Mouse (Mus musculus) macrophage (primary cell): ENCODE measurements around the gene Slc4a4. TPM values are rescaled to one million over a fixed set of nuclear protein-coding genes. Genes with fewer than 3 reads are reported as not detected.

ENCODE experiments used
- H3K27ac ChIP-seq: fragments of 350-480 bp; formaldehyde crosslinking; 2 replicates; pipeline ENCODE4 v1.9.0; 2021
- H3K36me3 ChIP-seq: fragments of 350-480 bp; formaldehyde crosslinking; 2 replicates; pipeline ENCODE4 v1.9.0; 2021; ENCODE audit errors: inconsistent target
- H3K4me3 ChIP-seq: fragments of 350-480 bp; formaldehyde crosslinking; 2 replicates; pipeline ENCODE4 v1.9.0; 2021; ENCODE audit errors: inconsistent target
- H3K79me2 ChIP-seq: fragments of 350-480 bp; formaldehyde crosslinking; 2 replicates; pipeline ENCODE4 v1.9.0; 2021; ENCODE audit errors: inconsistent target
- WGBS: methylation state at CpG from one replicate; pipeline ENCODE4 v1.1.7; 2026; ENCODE audit warnings: inconsistent platforms; ENCODE audit not compliant: missing documents; 5-methylcytosine and 5-hydroxymethylcytosine counted together
- polyA plus RNA-seq: library from polyadenylated mRNA; stranded (reverse); fragments of 250-400 nt; gene quantifications from 3 replicates; pipeline ENCODE4 v1.2.4, GENCODE M21; 2018; ENCODE audit warnings: inconsistent platforms

The Slc4a4 gene
- polyA plus RNA-seq, 1 experiment from 2014 or later = not detected

DNA sequence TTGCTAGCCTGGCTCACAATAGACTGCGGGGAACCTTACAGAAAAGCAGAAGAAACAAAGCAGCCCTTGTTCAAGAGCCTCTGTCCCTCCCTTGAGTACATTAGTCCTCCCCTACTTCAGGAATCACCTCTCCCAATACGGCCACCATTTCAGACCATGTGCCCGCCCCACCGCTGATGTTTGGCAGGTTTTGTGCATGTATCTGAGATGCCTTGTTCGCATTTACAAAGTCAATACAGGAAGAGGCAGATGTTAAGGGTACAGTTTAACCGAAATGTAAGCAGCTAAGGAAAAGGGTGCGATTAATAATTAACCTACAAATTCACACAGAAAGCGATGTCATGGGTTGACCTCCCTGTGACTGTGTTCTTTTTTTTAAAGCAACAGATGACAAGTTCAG lies 331.6 kb downstream of the Slc4a4 start:
- WGBS = 90% methylated on average over 8 of the region's 8 CpGs
- H3K27ac ChIP-seq = no peak overlapping the region
- H3K4me3 ChIP-seq = no peak overlapping the region
- H3K36me3 ChIP-seq = no peaks in the 10 kb centered on the region
- no peaks in the 10 kb centered on the region for H3K79me2 ChIP-seq

DNA sequence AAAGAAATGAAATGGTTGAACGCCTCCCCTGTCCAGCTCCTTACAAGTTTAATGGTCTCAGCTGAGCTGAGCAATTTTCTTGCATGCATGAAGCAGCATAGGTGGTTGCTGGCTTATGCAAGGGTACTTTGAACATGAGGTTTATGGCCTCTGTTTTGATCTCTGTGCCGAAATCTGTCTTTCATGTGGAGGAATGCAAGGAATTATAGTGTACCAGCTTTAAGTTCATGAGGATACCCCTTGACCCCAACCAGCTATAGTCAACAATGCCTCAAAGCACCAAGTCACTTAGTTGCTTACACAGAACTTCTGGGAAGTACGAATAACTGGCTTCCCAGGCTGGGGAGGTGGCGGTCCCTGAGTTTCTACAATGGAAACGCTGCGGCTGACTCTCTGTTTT lies 332.1 kb downstream of the Slc4a4 start:
- Histone ChIP-seq H3K4me3 (no peak overlapping the region), H3K36me3 (no peaks in the 10 kb centered on the region), H3K79me2 (no peaks in the 10 kb centered on the region), H3K27ac (no peak overlapping the region)
- WGBS = 88% methylated on average over 6 of the region's 6 CpGs

- 27% methylated on average over 1 of the region's 1 CpGs for WGBS
- H3K4me3 ChIP-seq = no peak overlapping the region
- no peaks in the 10 kb centered on the region for H3K79me2 ChIP-seq
- no peaks in the 10 kb centered on the region for H3K36me3 ChIP-seq
- H3K27ac ChIP-seq = no peak overlapping the region
These were observed 335.0 kb downstream of the Slc4a4 start for GRCm38 (mm10) chr5:89221658-89222057.

- H3K4me3 ChIP-seq = no peak overlapping the region
- WGBS = 49% methylated on average over 9 of the region's 10 CpGs
- no peaks in the 10 kb centered on the region for H3K79me2 ChIP-seq
- H3K27ac ChIP-seq = no peak overlapping the region
- no peaks in the 10 kb centered on the region for H3K36me3 ChIP-seq
These were observed 336.6 kb downstream of the Slc4a4 start for GRCm38 (mm10) chr5:89223061-89223740.

GRCm38 (mm10) chr5:89223744-89224368 lies 337.2 kb downstream of the Slc4a4 start:
- H3K27ac ChIP-seq = no peak overlapping the region
- H3K36me3 ChIP-seq = no peaks in the 10 kb centered on the region
- 79% methylated on average over 7 of the region's 9 CpGs for WGBS
- no peaks in the 10 kb centered on the region for H3K79me2 ChIP-seq
- no peak overlapping the region for H3K4me3 ChIP-seq

GRCm38 (mm10) chr5:89227948-89228347 lies 341.3 kb downstream of the Slc4a4 start:
- no peaks in the 10 kb centered on the region for H3K36me3 ChIP-seq
- no peak overlapping the region for H3K27ac ChIP-seq
- 63% methylated on average over 2 of the region's 2 CpGs for WGBS
- H3K79me2 ChIP-seq = no peaks in the 10 kb centered on the region
- no peak overlapping the region for H3K4me3 ChIP-seq

GRCm38 (mm10) chr5:89229606-89230005 lies 343.0 kb downstream of the Slc4a4 start:
- Histone ChIP-seq H3K79me2 (no peaks in the 10 kb centered on the region), H3K4me3 (no peak overlapping the region), H3K27ac (no peak overlapping the region), H3K36me3 (no peaks in the 10 kb centered on the region)
- WGBS = 85% methylated on average over 5 of the region's 5 CpGs

DNA sequence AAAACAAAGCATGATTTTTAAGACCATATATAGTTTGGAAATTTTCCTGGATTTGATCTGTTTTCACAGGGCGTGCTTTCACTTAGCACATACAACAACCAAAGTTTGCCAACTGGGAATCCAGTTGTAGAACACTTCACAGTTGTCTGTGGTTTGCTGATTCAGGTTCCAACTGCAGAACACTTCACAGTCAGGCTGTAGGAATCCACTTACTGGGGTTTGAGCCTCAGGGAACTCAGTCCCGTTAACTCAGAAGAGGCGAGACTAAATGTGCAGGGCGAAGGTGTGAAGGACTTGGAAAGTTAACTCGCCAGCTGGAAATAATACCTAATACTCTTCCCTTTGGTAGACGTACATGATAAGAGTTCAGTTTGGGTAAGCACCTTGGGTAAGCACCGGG lies 345.7 kb downstream of the Slc4a4 start:
- no peaks in the 10 kb centered on the region for H3K79me2 ChIP-seq
- no peaks in the 10 kb centered on the region for H3K36me3 ChIP-seq
- no peak overlapping the region for H3K27ac ChIP-seq
- no peak overlapping the region for H3K4me3 ChIP-seq
- 86% methylated on average over 7 of the region's 7 CpGs for WGBS

GRCm38 (mm10) chr5:89251806-89252205 lies 365.2 kb downstream of the Slc4a4 start:
- Histone ChIP-seq H3K36me3 (no peaks in the 10 kb centered on the region), H3K79me2 (no peaks in the 10 kb centered on the region), H3K27ac (no peak overlapping the region), H3K4me3 (no peak overlapping the region)
- WGBS = 93% methylated on average over 5 of the region's 5 CpGs

GRCm38 (mm10) chr5:89259804-89260492 lies 373.3 kb downstream of the Slc4a4 start:
- no peaks in the 10 kb centered on the region for H3K79me2 ChIP-seq
- no peak overlapping the region for H3K4me3 ChIP-seq
- 91% methylated on average over 9 of the region's 9 CpGs for WGBS
- no peak overlapping the region for H3K27ac ChIP-seq
- H3K36me3 ChIP-seq = no peaks in the 10 kb centered on the region

DNA sequence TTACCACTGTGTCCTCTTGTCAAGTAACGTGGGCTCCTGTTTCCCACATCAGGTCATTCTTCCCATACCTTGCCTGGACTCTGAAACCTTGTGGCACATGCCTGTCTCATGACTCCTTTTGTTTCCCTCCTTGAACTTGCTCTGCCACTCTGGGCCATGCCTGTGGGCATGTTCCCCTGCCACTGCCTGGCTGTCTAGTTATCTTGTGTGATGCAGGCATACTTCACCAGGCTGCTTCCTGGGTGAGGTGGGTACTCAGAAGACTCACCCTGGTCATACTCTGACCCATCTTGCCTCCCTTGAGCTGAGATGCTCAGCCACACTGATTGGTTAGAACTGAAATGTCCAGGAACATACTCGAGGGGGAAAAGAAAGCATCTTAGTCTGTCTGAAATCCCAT lies 390.4 kb downstream of the Slc4a4 start:
- H3K4me3 ChIP-seq = no peak overlapping the region
- H3K27ac ChIP-seq = no peak overlapping the region
- no peaks in the 10 kb centered on the region for H3K79me2 ChIP-seq
- H3K36me3 ChIP-seq = no peaks in the 10 kb centered on the region
- WGBS = 80% methylated on average over 2 of the region's 2 CpGs

- H3K4me3 ChIP-seq = no peak overlapping the region
- H3K27ac ChIP-seq = no peak overlapping the region
- H3K36me3 ChIP-seq = no peaks in the 10 kb centered on the region
- H3K79me2 ChIP-seq = no peaks in the 10 kb centered on the region
- 40% methylated on average over 5 of the region's 5 CpGs for WGBS
These were observed 391.0 kb downstream of the Slc4a4 start for GRCm38 (mm10) chr5:89277616-89278015.

DNA sequence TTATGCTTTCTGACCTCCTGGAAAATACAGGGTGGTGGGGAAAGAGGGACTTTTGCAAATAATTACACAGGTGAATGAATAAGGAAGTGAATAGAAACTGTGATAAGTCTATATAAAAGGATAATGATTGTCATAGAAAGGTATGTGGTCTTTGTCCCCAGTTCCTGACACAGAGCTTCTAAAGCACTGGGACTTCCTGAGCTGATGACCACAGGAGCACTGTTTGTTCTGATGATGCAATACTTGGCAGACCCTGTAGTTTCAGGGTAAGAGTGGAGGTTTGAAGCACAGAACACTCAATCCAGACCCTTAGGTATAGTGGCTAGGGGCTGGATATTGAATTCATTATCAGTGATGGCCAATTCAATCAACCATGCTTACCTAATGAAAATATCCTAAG lies 391.7 kb downstream of the Slc4a4 start:
- Histone ChIP-seq H3K79me2 (no peaks in the 10 kb centered on the region), H3K27ac (no peak overlapping the region), H3K4me3 (no peak overlapping the region), H3K36me3 (no peaks in the 10 kb centered on the region)

GRCm38 (mm10) chr5:89280312-89280863 lies 393.8 kb downstream of the Slc4a4 start:
- no peaks in the 10 kb centered on the region for H3K36me3 ChIP-seq
- no peak overlapping the region for H3K4me3 ChIP-seq
- H3K79me2 ChIP-seq = no peaks in the 10 kb centered on the region
- no peak overlapping the region for H3K27ac ChIP-seq
- WGBS = 23% methylated on average over 3 of the region's 3 CpGs
